Mouse (Mus musculus): ENCODE data around the gene Mn1.

GRCm38 (mm10) chr5:111402651-111402996 lies 14.5 kb upstream of the Mn1 start:
- TF ChIP-seq CTCF (conservative IDR thresholded peaks at IDR 0.05 in 1 of 2, IDR thresholded peaks at IDR 0.05 in 1 of 2; ENCODE audit: low read depth in 2 of 2, low read length in 2 of 2) (no peak), PAX5 (IDR thresholded peaks at IDR 0.05; ENCODE audit: low read length) (no peak), BHLHE40 (IDR thresholded peaks at IDR 0.05; ENCODE audit: low read depth, low read length) (no peak), TCF12 (IDR thresholded peaks at IDR 0.05; ENCODE audit: low read depth, low read length) (no peak), USF2 (conservative IDR thresholded peaks at IDR 0.05; ENCODE audit: low read depth, low read length) (no peak), SMC3 (IDR thresholded peaks at IDR 0.05; ENCODE audit: low read depth, low read length) (no peak), RCOR1 (conservative IDR thresholded peaks at IDR 0.05; ENCODE audit: low read depth, low read length) (no peak), USF1 (IDR thresholded peaks at IDR 0.05; ENCODE audit: low read depth, low read length) (no peak), EP300 (IDR thresholded peaks at IDR 0.05; ENCODE audit: low read length) (no peak), POLR2A (IDR thresholded peaks at IDR 0.05; ENCODE audit: low read depth, low read length) (no peak), ELF1 (IDR thresholded peaks at IDR 0.05; ENCODE audit: low read depth, low read length) (no peak), ETS1 (conservative IDR thresholded peaks at IDR 0.05; ENCODE audit: low read depth, low read length) (no peak)
